Mouse (Mus musculus): ENCODE measurements at regions not wholly inside any gene's neighbourhood (a gene's known extent, or its start where the extent isn't known, plus 50 kb on each side); places are given as distances from the start of the nearest gene placed in this dataset.
"Not testable (repeated sequence)": the region's sequence is repeated elsewhere in the genome, so short reads cannot be mapped to it uniquely, and the experiment has no call there.

DNA sequence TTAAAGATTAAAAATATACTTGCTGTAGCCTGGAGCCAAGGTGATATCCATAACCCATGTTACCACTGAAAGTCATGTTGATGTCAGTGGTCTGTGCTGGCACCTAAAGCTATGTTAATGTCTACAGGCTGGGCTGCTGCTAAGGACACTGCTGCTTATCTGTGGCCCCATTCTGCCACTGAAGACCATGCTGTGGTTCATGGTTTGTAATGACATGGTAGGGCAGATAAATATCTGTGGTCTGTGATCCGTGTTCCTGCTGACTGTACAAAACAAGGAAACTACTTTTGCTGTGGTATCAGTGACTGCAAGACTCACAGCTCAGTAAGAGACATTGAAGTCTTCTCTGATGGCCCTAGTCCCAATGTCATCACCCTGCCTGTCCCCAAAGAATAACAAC is 245.7 kb downstream of the Slco4c1 start:
- Histone ChIP-seq H3K36me3 (no peaks in the 10 kb centered on the region), H3K4me1 (replicated peaks) (no peaks in the 10 kb centered on the region), H3K27me3 (no peaks in the 10 kb centered on the region), H3K9ac (no peak overlapping the region), H3K4me2 (no peak overlapping the region), H3K9me3 (no peaks in the 10 kb centered on the region), H3K4me3 (no peak overlapping the region), H3K27ac (replicated peaks) (no peak overlapping the region)
- ATAC-seq (ENCODE audit: low FRiP score, low read depth) = no peak
- WGBS = 91% methylated on average over 1 of the region's 1 CpGs

DNA sequence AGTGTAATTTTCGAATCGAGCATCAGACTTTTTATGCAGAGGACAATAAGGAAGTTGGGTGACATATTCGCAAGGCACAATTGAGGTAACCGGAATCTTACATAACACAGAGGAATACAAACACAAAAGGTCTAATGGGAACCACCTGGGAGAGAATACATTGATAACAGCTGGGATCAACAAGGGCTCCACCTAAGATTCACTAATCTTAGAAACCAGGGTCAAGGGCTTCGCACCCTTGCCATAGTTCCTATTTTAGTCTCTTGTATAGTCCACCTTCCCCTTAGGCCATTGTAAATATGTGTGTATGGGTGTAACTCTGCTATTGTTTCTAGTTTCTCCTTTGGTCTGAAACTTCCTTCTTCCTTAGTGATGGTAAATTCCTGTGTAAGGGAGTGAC is 246.6 kb downstream of the Slco4c1 start:
- H3K36me3 ChIP-seq; H3K4me3 ChIP-seq; H3K4me1 ChIP-seq (replicated peaks); H3K9ac ChIP-seq; ATAC-seq (ENCODE audit: low FRiP score, low read depth); H3K4me2 ChIP-seq; H3K9me3 ChIP-seq; H3K27me3 ChIP-seq; H3K27ac ChIP-seq (replicated peaks): not testable (repeated sequence)
- 92% methylated on average over 5 of the region's 5 CpGs for WGBS

DNA sequence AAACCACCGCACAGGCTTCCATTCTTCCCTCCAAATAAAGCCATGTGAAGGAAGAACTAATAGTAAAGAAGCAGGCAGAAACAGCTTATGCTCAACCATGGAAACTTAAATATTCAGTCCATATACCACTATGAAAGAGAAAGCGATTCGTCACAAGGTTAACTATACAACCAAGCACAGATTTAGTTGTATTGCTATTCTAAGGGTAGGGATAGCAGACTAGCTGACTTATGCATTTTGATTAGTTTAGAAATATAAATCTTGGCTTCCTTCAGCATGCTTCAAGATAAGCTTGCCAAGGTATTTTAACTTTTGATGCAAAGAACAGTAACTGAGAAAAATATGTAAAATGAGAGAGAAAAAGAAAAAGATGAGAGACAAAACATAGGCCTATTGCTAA is 275.8 kb downstream of the Slco4c1 start:
- Histone ChIP-seq H3K4me3 (no peak overlapping the region), H3K4me1 (replicated peaks) (no peaks in the 10 kb centered on the region), H3K27ac (replicated peaks) (no peak overlapping the region), H3K9ac (no peak overlapping the region), H3K4me2 (no peak overlapping the region), H3K9me3 (no peaks in the 10 kb centered on the region), H3K36me3 (no peaks in the 10 kb centered on the region), H3K27me3 (no peaks in the 10 kb centered on the region)
- 85% methylated on average over 3 of the region's 3 CpGs for WGBS
- no peak for ATAC-seq (ENCODE audit: low FRiP score, low read depth)

DNA sequence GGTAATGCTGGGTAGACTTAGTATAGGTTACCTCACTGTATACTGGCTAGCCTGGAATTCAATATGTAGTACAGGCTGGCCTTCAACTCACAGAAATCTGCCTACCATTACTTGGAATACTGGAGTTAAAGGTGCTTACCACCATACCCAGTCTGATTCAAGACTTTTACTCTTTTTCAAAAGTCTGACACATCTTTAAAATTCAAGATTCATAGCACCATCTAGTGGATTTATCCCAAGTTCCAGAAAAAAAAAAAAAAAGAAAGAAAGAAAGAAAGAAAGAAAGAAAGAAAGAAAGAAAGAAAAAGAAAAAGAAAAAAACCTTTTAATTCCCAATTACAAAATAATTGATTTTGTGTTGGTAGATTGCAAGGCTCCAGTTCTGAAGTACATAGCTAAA is 302.7 kb downstream of the Slco4c1 start:
- Histone ChIP-seq H3K4me3 (no peak overlapping the region), H3K4me2 (no peak overlapping the region), H3K27me3 (no peaks in the 10 kb centered on the region), H3K27ac (replicated peaks) (no peak overlapping the region), H3K9me3 (no peaks in the 10 kb centered on the region), H3K9ac (no peak overlapping the region), H3K36me3 (no peaks in the 10 kb centered on the region), H3K4me1 (replicated peaks) (no peaks in the 10 kb centered on the region)
- ATAC-seq (ENCODE audit: low FRiP score, low read depth) = no peak

DNA sequence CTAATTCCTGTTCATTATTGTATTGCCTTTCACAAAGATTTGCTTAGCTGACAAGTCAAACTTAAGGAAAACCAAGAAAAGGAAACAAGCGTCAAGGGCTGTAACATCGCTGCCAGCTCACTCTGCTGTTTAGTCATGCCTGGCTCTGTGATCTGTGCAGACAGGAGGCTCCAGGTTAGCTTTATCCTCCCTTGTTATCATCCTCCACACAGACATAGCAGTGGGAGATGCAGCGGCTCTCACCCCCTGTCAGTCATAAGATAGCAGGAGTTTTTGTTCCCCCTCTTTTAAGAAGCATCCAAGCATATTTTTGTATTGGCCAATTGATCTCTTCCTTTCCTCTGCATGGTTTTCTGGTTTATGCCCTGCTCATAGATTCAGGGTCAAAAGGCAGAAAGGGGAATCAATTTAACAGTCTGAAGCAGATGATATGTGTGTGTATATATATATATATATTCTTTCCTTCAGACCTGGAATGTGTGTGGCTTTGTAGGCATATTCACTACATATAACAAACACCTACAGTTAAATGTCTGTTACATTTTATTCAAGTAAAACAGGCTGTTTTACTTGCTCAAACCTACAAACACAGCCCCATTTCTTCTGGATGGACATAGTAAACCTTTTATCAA is 308.6 kb downstream of the Slco4c1 start:
- H3K4me2 ChIP-seq = no peak overlapping the region
- H3K9me3 ChIP-seq = no peaks in the 10 kb centered on the region
- H3K9ac ChIP-seq = no peak overlapping the region
- H3K27ac ChIP-seq (replicated peaks) = no peak overlapping the region
- H3K36me3 ChIP-seq = no peaks in the 10 kb centered on the region
- H3K4me3 ChIP-seq = no peak overlapping the region
- H3K4me1 ChIP-seq (replicated peaks) = no peaks in the 10 kb centered on the region
- WGBS = 66% methylated on average over 3 of the region's 3 CpGs
- no peaks in the 10 kb centered on the region for H3K27me3 ChIP-seq
- ATAC-seq (ENCODE audit: low FRiP score, low read depth) = no peak

DNA sequence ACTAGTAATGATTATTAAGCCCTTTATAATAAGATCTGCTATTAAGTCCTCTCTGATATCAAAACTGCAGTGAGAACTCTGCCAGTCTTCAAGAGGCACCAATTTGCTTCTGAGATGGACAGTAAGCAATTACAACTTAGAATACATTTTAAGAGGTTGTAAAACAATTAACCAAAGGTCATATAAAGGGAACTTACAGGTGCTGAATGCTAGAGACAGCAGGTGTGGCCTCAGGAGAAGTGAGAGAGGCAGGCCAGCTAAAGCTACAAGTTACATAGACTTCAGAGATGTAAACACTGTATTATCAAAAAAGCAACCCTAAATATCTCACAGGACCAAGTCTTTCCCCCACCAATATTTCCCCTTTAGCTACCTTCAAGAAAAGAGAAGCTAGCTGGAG is 315.7 kb downstream of the Slco4c1 start:
- Histone ChIP-seq H3K9me3 (no peaks in the 10 kb centered on the region), H3K27ac (replicated peaks) (no peak overlapping the region), H3K9ac (no peak overlapping the region), H3K4me3 (no peak overlapping the region), H3K27me3 (no peaks in the 10 kb centered on the region), H3K36me3 (no peaks in the 10 kb centered on the region), H3K4me2 (no peak overlapping the region), H3K4me1 (replicated peaks) (no peaks in the 10 kb centered on the region)
- ATAC-seq (ENCODE audit: low FRiP score, low read depth) = no peak

DNA sequence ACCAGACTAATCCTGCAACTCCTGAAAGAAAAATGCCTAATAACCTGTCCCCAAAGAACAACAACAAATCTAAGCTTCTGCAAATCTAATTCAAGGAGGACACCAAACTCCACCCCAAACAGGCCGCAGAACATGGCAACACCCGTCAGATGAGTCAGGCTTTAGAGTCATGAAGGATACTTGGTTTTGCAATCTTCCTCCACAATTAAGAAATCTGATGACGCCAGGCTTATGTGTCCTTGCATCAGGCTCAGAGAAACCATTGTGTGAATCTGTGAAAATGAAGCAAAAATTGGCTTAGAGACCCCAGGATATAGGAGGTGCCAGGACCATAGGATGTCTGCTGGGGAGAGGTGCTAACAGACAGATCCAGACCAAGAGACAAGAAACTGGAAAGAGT is 352.6 kb downstream of the Slco4c1 start:
- no peak overlapping the region for H3K9ac ChIP-seq
- H3K36me3 ChIP-seq = no peaks in the 10 kb centered on the region
- WGBS = 93% methylated on average over 3 of the region's 3 CpGs
- no peaks in the 10 kb centered on the region for H3K4me1 ChIP-seq (replicated peaks)
- H3K4me2 ChIP-seq = no peak overlapping the region
- no peaks in the 10 kb centered on the region for H3K9me3 ChIP-seq
- H3K4me3 ChIP-seq = no peak overlapping the region
- no peaks in the 10 kb centered on the region for H3K27me3 ChIP-seq
- no peak for ATAC-seq (ENCODE audit: low FRiP score, low read depth)
- no peak overlapping the region for H3K27ac ChIP-seq (replicated peaks)

DNA sequence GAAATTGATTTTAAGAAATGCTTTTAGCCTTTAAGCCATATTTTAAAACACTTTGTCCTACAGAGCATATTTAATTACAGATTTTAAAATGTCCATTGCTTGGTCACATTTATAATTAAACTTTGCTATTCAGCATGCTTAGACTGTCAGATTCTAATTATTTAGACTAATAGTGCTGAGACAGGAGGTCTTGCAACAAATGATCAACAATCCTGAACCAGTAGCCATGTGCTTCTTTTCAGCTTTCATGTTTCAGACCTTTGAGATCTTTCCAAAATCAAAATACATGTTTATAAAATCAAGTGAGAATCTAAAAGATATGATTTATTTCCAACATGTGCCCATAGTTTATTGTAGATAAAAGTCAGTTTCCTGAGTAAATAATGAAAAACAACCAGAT is 371.0 kb downstream of the Slco4c1 start:
- no peaks in the 10 kb centered on the region for H3K27me3 ChIP-seq
- no peak overlapping the region for H3K27ac ChIP-seq (replicated peaks)
- H3K4me1 ChIP-seq (replicated peaks) = no peaks in the 10 kb centered on the region
- no peak for ATAC-seq (ENCODE audit: low FRiP score, low read depth)
- H3K9me3 ChIP-seq = no peaks in the 10 kb centered on the region
- H3K4me3 ChIP-seq = no peak overlapping the region
- H3K4me2 ChIP-seq = no peak overlapping the region
- no peak overlapping the region for H3K9ac ChIP-seq
- H3K36me3 ChIP-seq = no peaks in the 10 kb centered on the region

DNA sequence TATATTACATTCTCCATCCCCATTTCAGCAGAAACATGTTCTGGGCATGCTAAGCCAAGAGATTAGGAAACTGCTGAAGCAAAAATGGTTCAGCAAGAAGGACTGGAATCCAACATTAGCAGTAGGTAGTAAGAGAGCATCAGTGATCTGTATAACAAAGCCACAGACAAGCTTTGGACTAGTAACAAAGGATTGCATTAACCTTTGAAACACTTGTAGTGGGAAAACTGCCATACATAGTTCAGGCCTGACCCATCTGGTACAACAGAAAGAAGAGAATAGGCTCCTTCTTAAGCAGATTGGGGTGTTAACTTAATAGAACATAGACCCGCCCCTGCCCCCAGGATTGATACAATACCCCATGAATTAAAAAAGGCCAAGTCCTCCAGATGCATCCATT is 389.2 kb downstream of the Slco4c1 start:
- Histone ChIP-seq H3K9me3 (no peaks in the 10 kb centered on the region), H3K36me3 (no peaks in the 10 kb centered on the region), H3K4me3 (no peak overlapping the region), H3K9ac (no peak overlapping the region), H3K27ac (replicated peaks) (no peak overlapping the region), H3K27me3 (no peaks in the 10 kb centered on the region), H3K4me2 (no peak overlapping the region), H3K4me1 (replicated peaks) (no peaks in the 10 kb centered on the region)
- 78% methylated on average over 1 of the region's 1 CpGs for WGBS
- ATAC-seq (ENCODE audit: low FRiP score, low read depth) = no peak

DNA sequence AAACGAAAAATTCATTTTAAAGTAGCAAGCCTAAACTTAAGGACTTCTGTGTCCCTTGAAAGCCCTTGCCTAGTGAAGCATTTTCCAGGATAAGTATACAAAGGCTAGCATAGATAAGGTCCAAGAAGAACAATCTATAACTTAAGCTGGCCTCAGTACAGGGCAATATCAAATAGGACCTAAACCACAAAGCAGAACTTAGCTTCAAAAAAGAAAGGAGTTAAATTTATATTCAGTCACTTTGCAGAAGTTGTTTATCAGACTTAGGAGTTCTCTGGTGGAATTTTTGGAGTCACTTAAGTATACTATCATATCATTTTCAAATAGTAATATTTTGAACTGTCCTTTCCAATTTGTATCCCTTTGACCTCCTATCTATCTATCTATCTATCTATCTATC is 421.1 kb downstream of the Slco4c1 start:
- no peak for ATAC-seq (ENCODE audit: low FRiP score, low read depth)
- no peak overlapping the region for H3K4me3 ChIP-seq
- H3K4me2 ChIP-seq = no peak overlapping the region
- no peak overlapping the region for H3K27ac ChIP-seq (replicated peaks)
- H3K9me3 ChIP-seq = peaks cover 3% of the 10 kb centered on the region; the same call in 1 of the 2 replicates
- WGBS = 60% methylated on average over 1 of the region's 1 CpGs
- no peaks in the 10 kb centered on the region for H3K27me3 ChIP-seq
- H3K9ac ChIP-seq = no peak overlapping the region
- no peaks in the 10 kb centered on the region for H3K36me3 ChIP-seq
- H3K4me1 ChIP-seq (replicated peaks) = no peaks in the 10 kb centered on the region

DNA sequence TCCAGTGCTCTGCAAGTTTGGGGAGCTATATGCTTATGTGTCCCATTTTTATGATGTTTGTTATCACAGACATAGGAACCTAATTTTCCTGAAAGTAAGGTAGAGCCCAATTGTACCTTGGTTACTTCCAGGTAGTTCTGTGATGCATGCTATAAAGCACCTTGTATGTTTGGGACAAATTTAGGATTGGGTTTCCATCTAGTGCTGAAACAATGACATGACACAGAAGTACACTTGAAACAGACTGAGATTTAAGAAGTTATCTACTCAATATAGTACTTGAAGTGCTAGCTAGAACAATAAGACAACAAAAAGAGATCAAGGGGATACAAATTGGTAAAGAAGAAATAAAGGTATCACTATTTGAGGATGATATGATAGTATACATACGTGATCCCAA is 426.8 kb downstream of the Slco4c1 start:
- H3K36me3 ChIP-seq = no peaks in the 10 kb centered on the region
- H3K27ac ChIP-seq (replicated peaks) = no peak overlapping the region
- no peak overlapping the region for H3K9ac ChIP-seq
- ATAC-seq (ENCODE audit: low FRiP score, low read depth) = no peak
- H3K27me3 ChIP-seq = no peaks in the 10 kb centered on the region
- no peaks in the 10 kb centered on the region for H3K9me3 ChIP-seq
- H3K4me3 ChIP-seq = no peak overlapping the region
- H3K4me1 ChIP-seq (replicated peaks) = no peaks in the 10 kb centered on the region
- H3K4me2 ChIP-seq = no peak overlapping the region
- WGBS = 95% methylated on average over 1 of the region's 1 CpGs

DNA sequence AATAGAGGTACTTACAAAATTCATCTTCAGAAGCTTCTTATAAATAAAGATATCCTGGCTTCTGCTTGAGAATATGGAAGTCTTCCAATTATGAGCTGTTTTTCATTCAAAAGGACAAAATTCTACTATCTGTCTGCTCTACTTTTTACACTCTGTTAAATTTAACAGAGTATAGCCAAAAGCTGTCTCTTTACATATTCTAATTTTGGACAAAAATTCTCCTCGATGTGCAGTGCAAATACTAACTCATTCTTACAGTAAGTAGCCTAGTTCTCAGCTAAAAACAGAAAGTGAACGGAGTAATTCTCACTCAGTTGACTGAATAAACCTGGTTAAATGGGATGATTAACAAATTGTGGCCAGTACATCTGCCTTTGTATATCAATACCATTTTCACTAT is 438.9 kb downstream of the Slco4c1 start:
- Histone ChIP-seq H3K4me2 (no peak overlapping the region), H3K27me3 (no peaks in the 10 kb centered on the region), H3K36me3 (no peaks in the 10 kb centered on the region), H3K9me3 (no peaks in the 10 kb centered on the region), H3K4me3 (no peak overlapping the region), H3K4me1 (replicated peaks) (no peaks in the 10 kb centered on the region), H3K9ac (no peak overlapping the region), H3K27ac (replicated peaks) (no peak overlapping the region)
- no peak for ATAC-seq (ENCODE audit: low FRiP score, low read depth)
- 73% methylated on average over 2 of the region's 2 CpGs for WGBS

DNA sequence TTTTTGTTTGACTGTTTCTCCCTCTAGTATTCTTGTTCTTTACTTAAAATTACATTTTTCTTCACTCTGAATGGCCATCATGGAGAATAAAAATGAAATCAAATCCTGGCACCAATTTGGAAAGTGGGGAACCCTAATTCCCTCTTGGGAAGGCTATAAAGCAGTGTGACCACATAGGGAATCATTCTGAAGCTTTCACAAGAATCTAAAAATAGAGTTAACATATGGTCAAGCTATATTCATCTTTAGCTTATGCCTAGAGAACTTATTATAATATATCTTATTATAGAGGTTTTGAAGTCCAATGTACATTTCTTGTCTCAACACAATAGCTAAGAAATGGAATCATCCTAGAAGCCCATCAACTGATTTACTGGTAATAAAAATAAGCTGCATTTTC is 448.5 kb downstream of the Slco4c1 start:
- H3K4me3 ChIP-seq = no peak overlapping the region
- no peaks in the 10 kb centered on the region for H3K4me1 ChIP-seq (replicated peaks)
- H3K27me3 ChIP-seq = no peaks in the 10 kb centered on the region
- H3K9me3 ChIP-seq = no peaks in the 10 kb centered on the region
- no peak overlapping the region for H3K9ac ChIP-seq
- no peak overlapping the region for H3K4me2 ChIP-seq
- H3K36me3 ChIP-seq = no peaks in the 10 kb centered on the region
- H3K27ac ChIP-seq (replicated peaks) = no peak overlapping the region
- no peak for ATAC-seq (ENCODE audit: low FRiP score, low read depth)

Measured in hindbrain, embryonic 15.5 days (tissue).